Mouse (Mus musculus) gastrocnemius, adult 2 months (tissue): ENCODE measurements around the gene Wdtc1. TPM values are rescaled to one million over a fixed set of nuclear protein-coding genes. Genes with fewer than 3 reads are reported as not detected.

ENCODE experiments used
- DNase-seq: peaks from one replicate; pipeline ENCODE4 v3.0.0; 2022
- H3K27ac ChIP-seq: fragments of 200-600 bp; 2 replicates; pipeline ENCODE4 v1.8.1; 2022; ENCODE audit warnings: mild to moderate bottlenecking
- H3K4me3 ChIP-seq: fragments of 200-600 bp; 2 replicates; pipeline ENCODE4 v1.8.1; 2022; ENCODE audit warnings: mild to moderate bottlenecking, moderate library complexity
- CTCF ChIP-seq: fragments of 200-600 bp; IDR thresholded peaks from 2 replicates; pipeline ENCODE4 v1.8.1; 2022; ENCODE audit warnings: antibody characterized with exemption, mild to moderate bottlenecking, moderate library complexity
- intact Hi-C: fragments of 180-260 bp; cut with DNase I; formaldehyde crosslinking; loops from one replicate; pipeline ENCODE4 v1.15.1; 2025
- microRNA-seq: library from miRNA; unstranded; fragments of <30 nt; microRNA quantifications from one replicate; pipeline ENCODE4 v1.2.0, GENCODE M21; 2021
- total RNA-seq, 2 experiments: library from RNA; stranded (reverse); gene quantifications; 2 replicates each; pipeline ENCODE4 v1.2.3; 2021

The Wdtc1 gene
- total RNA-seq, 2 experiments from 2014 or later, result 86.7 to 93.4 TPM

GRCm38 (mm10) chr4:133250609-133251008, 102.7 kb downstream of the Wdtc1 start:
- intact Hi-C loops, result loop anchor here (2.0 kb wide), 1 partner anchor 242 kb away; no protein-coding TSS in a partner anchor
- Histone ChIP-seq H3K4me3 (peak overlapping the region; percentile 47), H3K27ac (peak overlapping the region; percentile 56)
- peak; percentile 96; the same call in 1 of the 2 replicates for TF ChIP-seq CTCF
- DNase-seq, result peak; percentile 91

- DNase-seq, result no peak
- Histone ChIP-seq H3K4me3 (no peak overlapping the region), H3K27ac (no peak overlapping the region; the same call in 1 of the 2 replicates)
- intact Hi-C loops, result no loop called here
- TF ChIP-seq CTCF, result no peak
These were observed 105.4 kb downstream of the Wdtc1 start for GRCm38 (mm10) chr4:133247806-133248449.

GRCm38 (mm10) chr4:133247072-133247471, 106.2 kb downstream of the Wdtc1 start:
- Histone ChIP-seq H3K27ac (peak overlapping the region; percentile 76), H3K4me3 (peak overlapping the region; percentile 64)
- intact Hi-C loops, result no loop called here
- no peak for TF ChIP-seq CTCF
- DNase-seq, result peak; percentile 61

- no peak for DNase-seq
- H3K4me3 ChIP-seq, result no peak overlapping the region
- no peak overlapping the region for H3K27ac ChIP-seq
- TF ChIP-seq CTCF, result no peak
- intact Hi-C loops, result no loop called here
These were observed 109.0 kb downstream of the Wdtc1 start for GRCm38 (mm10) chr4:133244289-133244688.

GRCm38 (mm10) chr4:133243538-133243937, 109.7 kb downstream of the Wdtc1 start:
- intact Hi-C loops, result no loop called here
- TF ChIP-seq CTCF, result no peak
- Histone ChIP-seq H3K27ac (peak overlapping the region; percentile 99), H3K4me3 (peak overlapping the region; percentile 70)
- no peak for DNase-seq

GRCm38 (mm10) chr4:133242710-133243109, 110.6 kb downstream of the Wdtc1 start:
- no peak for DNase-seq
- intact Hi-C loops, result no loop called here
- Histone ChIP-seq H3K4me3 (peak overlapping the region; percentile 70), H3K27ac (peak overlapping the region; percentile 99)
- TF ChIP-seq CTCF, result no peak

Small RNA genes within 50 kb of the gene (microRNA-seq; reads per million reads assigned to microRNA genes)
- not detected for gene Mir5122

Other genes with a start within 250 kb of the Wdtc1 start
- 10 to 100 TPM; 34.9 to 35.6 TPM for gene Wasf2, start 223.0 kb downstream of the Wdtc1 start, total RNA-seq
- under 1 TPM in 1 of 2 experiments, not detected in 1; 0.26 TPM for gene Cd164l2, start 141.3 kb downstream of the Wdtc1 start, total RNA-seq
- not detected for gene Gpr3, start 140.9 kb downstream of the Wdtc1 start, total RNA-seq
- 10 to 100 TPM; 10.5 to 15.0 TPM for gene Map3k6, start 112.7 kb downstream of the Wdtc1 start, total RNA-seq
- not detected for gene Sytl1, start 90.4 kb downstream of the Wdtc1 start, total RNA-seq
- gene Tmem222, start 75.7 kb downstream of the Wdtc1 start, total RNA-seq, result 10 to 100 TPM; 21.6 to 25.7 TPM
- 10 to 100 TPM in 1 of 2 experiments, 1 to 10 TPM in 1; 8.1 to 11.7 TPM for gene Slc9a1, start 16.2 kb upstream of the Wdtc1 start, total RNA-seq
- 1 to 10 TPM; 1.1 TPM for gene Tent5b, start 126.7 kb upstream of the Wdtc1 start, total RNA-seq
- under 1 TPM; 0.36 to 0.61 TPM for gene Trnp1, start 145.1 kb upstream of the Wdtc1 start, total RNA-seq
- gene Kdf1, start 165.5 kb upstream of the Wdtc1 start, total RNA-seq, result not detected
- gene Nudc, start 192.5 kb upstream of the Wdtc1 start, total RNA-seq, result 10 to 100 TPM; 45.6 to 53.5 TPM
- not detected for gene Nr0b2, start 199.9 kb upstream of the Wdtc1 start, total RNA-seq
- 1 to 10 TPM; 3.0 to 3.2 TPM for gene Gpatch3, start 221.3 kb upstream of the Wdtc1 start, total RNA-seq
- 1 to 10 TPM; 4.9 to 6.3 TPM for gene Gpn2, start 230.9 kb upstream of the Wdtc1 start, total RNA-seq
- gene Sfn, start 248.7 kb upstream of the Wdtc1 start, total RNA-seq, result 1 to 10 TPM; 1.1 to 1.5 TPM